Mouse (Mus musculus) CD4-positive, CD25-positive, alpha-beta regulatory T cell, adult 4 months (primary cell): ENCODE measurements around the gene 1700067K01Rik. TPM values are rescaled to one million over a fixed set of nuclear protein-coding genes. Genes with fewer than 3 reads are reported as not detected.
A peak's percentile ranks its signal among the peaks of the same experiment; 100 is the strongest.
"Not testable (repeated sequence)": the region's sequence is repeated elsewhere in the genome, so short reads cannot be mapped to it uniquely, and the experiment has no call there.

Source experiments
- ATAC-seq: one replicate; pipeline ENCODE4 v1.8.0; 2017
- polyA plus RNA-seq, 2 experiments: library from polyadenylated mRNA; unstranded; fragments of 100-300 nt; shearing (Covaris generic); gene quantifications; one replicate each; pipeline ENCODE4 v1.2.1; 2017

Gene 1700067K01Rik
- polyA plus RNA-seq, 2 experiments from 2014 or later: not detected

DNA sequence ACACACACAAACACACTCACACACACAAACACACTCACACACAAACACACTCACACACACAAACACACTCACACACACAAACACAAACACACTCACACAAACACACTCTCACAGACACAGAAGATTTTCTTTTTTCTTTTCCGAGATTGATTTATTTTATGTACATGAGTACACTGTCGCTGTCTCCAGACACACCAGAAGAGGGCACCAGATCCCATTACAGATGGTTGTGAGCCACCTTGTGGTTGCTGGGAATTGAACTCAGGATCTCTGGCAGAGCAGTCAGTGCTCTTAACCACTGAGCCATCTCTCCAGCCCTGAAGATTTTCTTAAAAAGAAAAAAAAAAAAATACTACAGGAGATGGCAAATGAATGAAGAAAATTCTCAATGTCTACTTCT, 18.1 kb upstream of the 1700067K01Rik start:
- ATAC-seq: not testable (repeated sequence)

- no peak for ATAC-seq
These were observed 12.1 kb upstream of the 1700067K01Rik start for GRCm38 (mm10) chr8:83989243-83989642.

- ATAC-seq: no peak
These were observed 11.1 kb upstream of the 1700067K01Rik start for GRCm38 (mm10) chr8:83990170-83990569.

DNA sequence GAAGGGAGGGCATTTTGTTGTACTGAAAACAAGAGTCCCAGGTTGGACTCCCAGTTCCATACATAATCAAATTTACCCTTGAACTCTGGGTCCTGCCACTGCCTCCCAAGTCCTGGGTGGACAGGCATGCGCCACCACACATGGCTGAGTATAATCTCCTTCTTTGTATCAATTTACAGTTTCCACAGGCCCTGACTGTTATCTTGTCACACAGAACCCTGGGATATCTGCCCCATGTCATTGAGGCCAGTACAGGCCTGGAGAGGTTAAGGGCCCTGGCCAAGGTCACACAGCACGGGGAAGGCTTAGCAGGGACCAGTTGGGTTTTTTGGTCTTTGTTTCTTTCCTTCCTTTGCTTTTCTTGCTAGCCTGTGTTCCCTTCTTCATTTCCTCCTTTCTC, 8.8 kb upstream of the 1700067K01Rik start:
- no peak for ATAC-seq

GRCm38 (mm10) chr8:83994030-83994429, 7.3 kb upstream of the 1700067K01Rik start:
- ATAC-seq: no peak

- no peak for ATAC-seq
These were observed 5.3 kb upstream of the 1700067K01Rik start for GRCm38 (mm10) chr8:83995973-83996372.

- ATAC-seq: peak; percentile 48
These were observed 4.5 kb upstream of the 1700067K01Rik start for GRCm38 (mm10) chr8:83996567-83997505.

DNA sequence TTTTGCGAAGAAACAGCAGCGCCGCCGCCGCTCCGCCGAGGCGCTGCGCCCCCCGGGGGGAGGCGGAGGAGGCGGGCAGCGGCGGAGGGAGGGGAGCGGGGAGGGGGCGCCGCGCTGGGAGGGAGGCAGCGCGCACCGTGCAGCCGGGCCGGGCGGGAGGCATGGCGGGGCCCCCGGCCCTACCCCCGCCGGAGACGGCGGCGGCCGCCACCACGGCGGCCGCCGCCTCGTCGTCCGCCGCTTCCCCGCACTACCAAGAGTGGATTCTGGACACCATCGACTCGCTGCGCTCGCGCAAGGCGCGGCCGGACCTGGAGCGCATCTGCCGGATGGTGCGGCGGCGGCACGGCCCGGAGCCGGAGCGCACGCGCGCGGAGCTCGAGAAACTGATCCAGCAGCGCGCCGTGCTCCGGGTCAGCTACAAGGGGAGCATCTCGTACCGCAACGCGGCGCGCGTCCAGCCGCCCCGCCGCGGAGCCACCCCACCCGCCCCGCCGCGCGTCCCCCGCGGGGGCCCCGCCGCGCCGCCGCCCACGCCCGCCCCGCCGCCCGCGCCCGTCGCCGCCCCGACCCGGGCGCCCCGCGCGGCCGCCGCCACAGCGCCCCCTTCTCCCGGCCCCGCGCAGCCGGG, 3.7 kb upstream of the 1700067K01Rik start, which contains the start of gene Samd1:
TSS of gene Samd1 (plus strand) at position 162 of the 631 bp plus-strand sequence.
- peak; percentile 2 for ATAC-seq

- peak; percentile 63 for ATAC-seq
These were observed 2.9 kb upstream of the 1700067K01Rik start for GRCm38 (mm10) chr8:83998231-83999056.

GRCm38 (mm10) chr8:83999057-83999705, 2.1 kb upstream of the 1700067K01Rik start:
- no peak for ATAC-seq

GRCm38 (mm10) chr8:83999825-84000224, 1.5 kb upstream of the 1700067K01Rik start:
- no peak for ATAC-seq

- ATAC-seq: no peak
These were observed 1.8 kb downstream of the 1700067K01Rik start for GRCm38 (mm10) chr8:84002957-84003611.

DNA sequence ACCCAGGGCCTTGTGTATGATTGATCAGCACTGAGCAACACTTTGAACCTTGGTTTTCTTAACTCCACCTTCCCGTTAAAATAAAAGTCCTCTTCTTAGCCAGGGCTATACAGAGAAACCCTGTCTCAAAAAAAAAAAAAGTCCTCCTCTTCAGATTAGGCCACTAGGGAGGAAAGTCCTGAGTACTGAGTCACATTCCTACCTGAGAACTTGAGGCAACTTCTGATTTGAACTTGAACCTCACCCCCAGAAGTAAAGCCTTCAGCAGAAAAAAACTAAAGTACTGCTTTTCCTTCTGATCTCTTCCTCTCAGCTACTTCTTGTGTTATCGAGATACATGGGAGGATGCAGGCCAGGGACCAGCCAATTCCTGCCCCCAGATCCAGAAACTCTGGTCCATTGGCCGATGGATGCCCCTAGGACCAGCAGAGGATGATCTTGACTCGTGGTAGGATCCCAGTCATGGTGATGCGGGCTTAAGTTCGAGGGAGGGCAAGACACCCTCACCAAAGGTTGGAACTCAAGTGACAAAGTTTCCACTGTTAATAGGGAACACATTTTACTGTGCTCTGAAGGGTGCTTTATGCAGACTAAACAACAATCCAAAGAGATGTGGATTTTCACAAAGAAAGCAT, 2.4 kb downstream of the 1700067K01Rik start:
- ATAC-seq: no peak

GRCm38 (mm10) chr8:84004533-84005201, 3.4 kb downstream of the 1700067K01Rik start:
- ATAC-seq: peak; percentile 97

- not testable (repeated sequence) for ATAC-seq
These were observed 4.2 kb downstream of the 1700067K01Rik start for GRCm38 (mm10) chr8:84005502-84005901.

DNA sequence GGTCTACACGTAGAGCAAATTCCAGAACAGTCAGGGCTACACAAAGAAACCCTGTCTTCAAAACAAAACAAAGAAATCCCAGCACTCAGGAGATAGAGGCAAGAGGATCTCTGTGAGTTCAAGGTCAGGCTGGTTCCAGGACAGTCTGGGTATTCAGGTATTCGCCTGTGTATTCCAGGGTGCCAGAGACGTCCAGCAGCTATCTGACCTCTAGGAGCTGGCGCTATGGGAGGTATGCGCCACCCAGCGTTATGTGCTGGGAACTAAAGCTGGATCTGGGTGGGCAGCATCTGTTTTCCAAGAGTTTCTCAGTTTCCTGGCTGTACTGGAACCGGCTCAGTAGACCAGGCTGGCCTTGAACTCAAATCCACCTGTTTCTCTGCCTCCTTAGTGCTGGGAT, 7.1 kb downstream of the 1700067K01Rik start:
- no peak for ATAC-seq

DNA sequence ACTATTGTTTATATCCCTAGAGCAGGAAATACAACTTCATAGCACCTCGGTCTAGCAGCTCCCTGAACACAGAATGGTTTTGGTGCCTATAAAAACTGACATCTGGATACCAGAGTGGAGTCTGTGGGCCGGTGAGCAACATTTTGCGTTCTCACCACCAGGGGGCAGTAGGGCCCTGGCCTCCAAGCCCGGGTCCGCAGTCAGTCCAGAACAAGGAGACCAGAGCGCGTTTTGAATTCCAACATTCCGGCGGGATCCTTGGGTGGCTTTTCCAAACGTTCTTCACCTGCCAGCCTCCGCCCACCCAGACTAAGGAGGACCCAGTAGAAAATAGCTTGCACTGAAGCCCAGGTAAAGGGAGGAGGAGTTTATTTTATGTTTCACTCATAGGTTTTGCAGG, 8.6 kb downstream of the 1700067K01Rik start:
- ATAC-seq: no peak

GRCm38 (mm10) chr8:84010625-84011611, 9.6 kb downstream of the 1700067K01Rik start:
- ATAC-seq: peak; percentile 76
